Mouse (Mus musculus) cerebellum, postnatal 10 days (tissue): ENCODE results near the gene Srrm3.

Experiments
- DNase-seq, 2 experiments: peaks; one replicate each; pipeline ENCODE4 v3.0.0; 2021; ENCODE audit warnings: mixed read lengths in 2 of 2

The Srrm3 gene

GRCm38 (mm10) chr5:135906846-135907245 is 100.2 kb downstream of the Srrm3 start:
- no peak for DNase-seq

DNA sequence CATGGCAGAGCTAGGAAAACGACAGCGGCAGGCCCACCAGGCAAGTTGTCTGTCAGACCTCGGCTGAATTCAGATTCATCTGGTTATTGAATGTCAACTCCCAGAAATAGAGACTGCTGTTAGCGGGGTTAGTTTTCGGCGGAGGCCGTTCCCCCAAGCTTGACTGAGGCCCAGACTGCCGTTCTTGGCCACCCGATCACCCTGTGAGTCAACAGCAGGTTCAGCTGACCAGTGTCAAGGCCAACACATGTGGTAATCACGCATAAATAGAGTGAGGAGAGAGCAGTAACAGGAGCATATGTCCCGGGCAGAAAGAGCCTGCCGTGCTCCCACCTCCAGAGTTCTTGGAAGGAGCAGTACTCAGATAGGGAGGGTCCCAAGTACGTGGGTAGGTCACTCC is 100.6 kb downstream of the Srrm3 start:
- no peak for DNase-seq

DNA sequence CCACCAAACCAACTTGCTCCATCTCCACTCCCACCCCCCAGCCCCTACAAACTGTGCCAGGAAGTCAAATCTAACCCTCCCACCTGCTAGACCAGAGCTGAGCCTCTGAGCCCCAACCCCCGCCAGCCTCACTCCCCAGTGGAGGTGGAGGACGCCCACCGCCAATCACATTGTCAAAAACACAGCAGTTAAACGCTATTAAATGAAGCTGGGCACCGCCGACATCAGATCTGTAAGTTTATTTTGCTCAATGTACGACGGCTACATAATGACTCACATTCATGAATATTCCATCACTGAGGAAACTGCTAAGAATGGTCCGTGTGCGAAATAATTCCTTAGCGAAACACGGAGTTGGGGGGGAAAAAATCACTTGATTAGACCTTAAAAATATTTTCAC is 101.5 kb downstream of the Srrm3 start:
- DNase-seq = no peak

DNA sequence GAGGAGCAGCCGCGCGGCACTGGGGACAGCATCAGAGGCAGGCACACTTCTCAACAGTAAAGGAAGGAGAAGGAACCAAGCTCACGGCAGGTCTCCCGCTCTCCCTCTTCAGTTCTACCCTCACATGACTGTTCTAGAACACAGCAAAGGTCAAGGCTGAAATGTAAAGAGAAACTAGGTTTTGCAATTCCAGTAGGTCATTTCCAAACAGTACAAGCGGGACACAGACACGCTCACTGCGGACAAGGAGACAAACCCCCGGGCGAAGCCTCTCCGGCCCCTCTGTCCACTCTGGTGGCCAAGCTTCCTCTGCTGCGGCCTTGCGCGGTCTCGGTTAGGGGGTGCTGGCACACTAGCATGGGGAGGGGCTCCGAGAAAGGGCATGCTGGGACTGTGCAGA is 102.3 kb downstream of the Srrm3 start:
- no peak for DNase-seq

DNA sequence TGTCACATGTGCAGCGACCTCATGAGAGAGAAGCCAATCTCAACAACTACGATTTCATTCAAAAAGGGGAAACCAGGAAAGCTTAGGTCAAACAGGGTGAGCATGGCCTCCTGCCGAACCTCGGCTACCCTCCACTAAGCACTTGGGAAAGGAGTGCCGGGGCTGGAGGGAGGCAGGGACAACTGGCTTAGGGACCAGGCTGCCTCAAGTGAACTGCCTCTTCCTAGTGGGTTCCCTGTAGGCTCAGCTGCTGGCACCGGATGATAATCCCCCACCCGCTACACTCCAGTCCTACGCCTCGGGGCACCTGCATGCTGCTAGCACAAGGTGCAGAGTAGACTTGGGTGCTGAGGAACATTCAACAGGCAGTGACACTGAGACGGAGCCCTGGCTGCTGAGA is 103.0 kb downstream of the Srrm3 start:
- DNase-seq = no peak

DNA sequence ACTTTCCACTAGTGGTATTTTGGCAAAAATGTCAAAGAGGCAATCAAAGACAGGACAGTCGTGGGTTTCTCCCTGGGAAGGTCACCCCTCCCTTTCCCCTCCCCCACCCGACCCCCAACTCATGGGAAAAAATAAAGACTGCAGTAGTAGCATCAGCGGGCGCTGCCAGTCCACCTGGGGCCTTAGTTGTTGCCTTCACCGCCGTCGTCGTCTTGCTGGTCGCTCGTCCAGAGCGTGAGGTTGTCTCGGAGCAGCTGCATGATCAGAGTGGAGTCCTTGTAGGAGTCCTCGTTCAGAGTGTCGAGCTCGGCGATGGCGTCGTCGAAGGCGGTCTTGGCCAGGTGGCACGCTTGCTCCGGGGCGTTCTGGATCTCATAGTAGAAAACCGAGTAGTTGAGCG is 104.1 kb downstream of the Srrm3 start:
- no peak for DNase-seq

DNA sequence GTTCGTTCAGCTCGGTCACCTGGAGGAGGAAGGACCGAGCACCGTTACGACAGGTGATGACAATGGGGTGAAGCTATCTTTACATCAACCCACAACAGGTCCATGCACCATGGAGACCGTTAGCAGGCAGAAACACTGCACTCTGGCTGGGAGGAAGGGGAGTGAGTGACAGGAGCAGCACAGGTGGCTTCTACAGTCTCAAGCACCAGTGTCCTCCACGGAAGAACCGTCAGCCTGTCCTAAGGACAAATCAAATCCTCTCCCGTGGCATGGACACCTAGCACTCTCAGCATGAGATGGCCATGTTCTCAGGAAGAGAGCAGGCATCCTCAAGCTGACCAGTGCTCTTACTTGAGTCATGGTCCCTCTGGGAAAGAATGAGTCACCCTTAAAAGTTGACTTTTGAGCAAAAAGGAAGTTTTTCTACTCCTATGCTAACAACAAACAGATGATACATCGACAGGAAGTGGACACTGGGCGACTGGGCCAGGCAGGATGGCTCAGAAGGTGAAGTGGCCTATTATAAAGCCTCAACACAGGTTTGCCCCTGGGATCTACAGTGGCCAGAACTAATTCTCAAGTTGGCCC is 105.0 kb downstream of the Srrm3 start:
- DNase-seq = no peak

DNA sequence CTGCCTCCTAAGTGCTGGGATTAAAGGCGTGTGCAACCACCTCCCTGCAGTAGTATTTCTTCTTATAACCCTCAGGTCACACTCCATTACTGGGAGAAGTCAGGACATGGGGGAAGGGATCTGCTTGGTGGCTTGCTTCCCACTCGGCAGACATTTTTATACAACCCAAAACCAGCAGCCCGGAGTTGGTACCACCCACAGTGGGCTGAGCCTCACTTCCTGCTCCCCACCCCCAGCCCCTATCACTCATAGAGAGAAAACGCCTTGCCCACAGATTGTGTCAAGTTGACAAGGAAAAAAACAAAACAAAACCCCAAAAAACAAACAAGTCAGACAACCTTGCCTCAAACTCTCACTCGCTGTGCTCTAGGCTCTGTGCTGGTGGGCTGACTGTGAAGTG is 106.5 kb downstream of the Srrm3 start:
- no peak for DNase-seq

DNA sequence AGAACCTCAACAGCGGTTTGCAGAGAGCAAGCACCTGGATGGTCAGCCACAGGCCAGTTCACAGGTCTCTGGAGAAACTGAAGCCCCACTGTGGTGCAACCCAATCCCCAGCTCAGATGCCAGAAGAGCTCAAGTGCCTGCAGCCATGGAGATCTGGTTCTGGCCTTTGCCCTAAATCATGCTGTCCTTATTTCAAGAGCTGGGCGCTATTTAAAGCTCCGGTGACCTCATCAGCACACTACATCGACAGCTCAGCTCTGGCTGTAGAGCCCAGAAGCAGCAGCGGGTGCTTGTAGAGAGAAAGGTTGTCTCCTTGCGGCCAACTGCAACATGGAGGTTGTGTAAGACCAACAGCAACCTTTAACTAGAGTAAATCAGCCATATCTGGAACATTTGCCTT is 107.5 kb downstream of the Srrm3 start:
- DNase-seq = no peak

DNA sequence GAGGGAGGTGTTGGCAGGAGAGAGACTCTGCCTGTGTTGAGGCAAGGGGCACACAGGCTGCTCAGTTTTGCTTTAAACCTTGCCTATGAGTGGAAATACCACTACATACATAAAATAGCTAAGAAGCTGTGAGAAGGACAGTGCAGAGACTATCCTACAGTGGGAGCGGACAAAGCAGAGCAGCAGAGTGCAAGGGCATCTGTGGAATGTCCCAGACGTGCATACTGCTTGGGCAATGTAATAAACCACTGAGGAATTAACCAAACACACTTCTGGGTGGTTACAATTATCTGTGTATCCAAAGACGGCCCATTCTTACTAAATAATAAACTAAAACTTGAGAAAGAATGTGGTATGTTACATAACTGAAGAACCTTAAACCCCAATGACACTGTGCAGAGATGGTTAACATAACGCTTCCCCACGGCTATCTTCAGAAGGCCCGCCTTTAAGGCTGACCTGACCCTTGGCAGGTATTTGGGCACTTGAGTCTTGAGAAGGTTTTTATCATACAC is 109.4 kb downstream of the Srrm3 start:
- DNase-seq = no peak

- peak; percentile 60 to 71 for DNase-seq
Measured at GRCm38 (mm10) chr5:135916601-135917000, 109.9 kb downstream of the Srrm3 start.

GRCm38 (mm10) chr5:135917327-135918058 is 110.8 kb downstream of the Srrm3 start:
- DNase-seq = no peak

DNA sequence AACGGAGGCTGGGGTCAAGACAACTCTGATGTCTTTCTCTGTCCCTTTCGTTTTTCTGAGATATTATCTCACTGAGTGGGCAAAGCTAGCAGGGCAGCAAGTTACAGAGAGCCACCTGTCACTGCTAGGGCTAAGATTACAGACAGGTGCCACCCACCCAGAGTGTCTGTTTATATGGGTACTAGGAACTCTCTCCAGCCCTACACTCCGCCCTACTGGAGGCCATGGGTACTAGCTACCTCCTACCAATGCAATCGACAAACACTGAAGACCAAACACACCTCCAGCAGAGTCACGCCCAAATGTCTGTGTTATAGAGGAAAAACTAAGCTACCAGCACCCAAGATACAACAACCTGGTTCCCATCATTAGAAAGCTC is 111.4 kb downstream of the Srrm3 start:
- DNase-seq = no peak

DNA sequence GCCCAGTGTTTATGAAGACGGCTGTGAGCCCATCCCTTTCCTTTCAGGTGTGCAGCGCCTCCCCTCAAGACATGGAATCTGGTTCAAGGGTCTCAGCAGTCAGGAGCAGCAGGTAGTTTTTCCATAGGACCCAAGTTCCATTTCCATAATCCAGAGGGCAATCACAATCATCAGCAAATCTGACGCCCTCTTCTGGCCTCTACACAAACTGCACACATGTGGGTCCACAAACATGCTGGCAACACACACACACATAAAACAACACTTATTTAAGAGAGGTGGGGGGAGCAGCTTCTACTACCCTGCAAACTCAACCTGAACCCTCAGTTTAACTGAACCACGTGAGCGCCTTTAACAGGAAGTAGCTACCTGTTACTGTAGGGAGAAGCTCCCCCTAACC is 111.9 kb downstream of the Srrm3 start:
- no peak for DNase-seq

DNA sequence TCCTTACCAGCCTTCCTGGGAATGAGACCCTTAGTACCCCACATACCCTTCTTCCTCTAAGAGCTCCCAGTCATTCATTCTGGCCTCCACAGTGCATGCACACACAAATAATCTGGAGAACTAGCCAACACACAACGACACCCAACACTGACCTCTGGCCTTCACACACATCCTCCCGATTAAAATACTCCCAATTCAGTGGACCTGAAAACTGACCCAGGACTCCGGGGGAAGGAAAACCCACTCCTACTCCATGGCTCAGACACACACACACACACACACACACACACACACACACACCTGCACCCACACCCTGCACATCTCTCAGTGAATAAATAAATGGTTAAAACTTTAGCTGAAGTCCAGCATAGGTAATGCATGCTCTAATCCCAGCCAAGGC is 113.2 kb downstream of the Srrm3 start:
- DNase-seq = no peak

GRCm38 (mm10) chr5:135923901-135924300 is 117.2 kb downstream of the Srrm3 start:
- DNase-seq = no peak
